Mouse (Mus musculus) megakaryocyte, adult 5-6 weeks (primary cell): ENCODE measurements around the gene Runx1. TPM values are rescaled to one million over a fixed set of nuclear protein-coding genes. Genes with fewer than 3 reads are reported as not detected.

Source experiments
- ATAC-seq: 2 replicates; pipeline ENCODE4 v1.8.0; 2016; ENCODE audit warnings: mild to moderate bottlenecking, inconsistent platforms; ENCODE audit not compliant: poor library complexity, severe bottlenecking
- total RNA-seq, 2 experiments: library from RNA; stranded (forward) in 1 of 2; stranded (reverse) in 1 of 2; fragments of 153-499, 151-499 nt in 1 of 2; fragments of 221-1000, 200-1000 nt in 1 of 2; gene quantifications; 2 replicates each; pipeline versions ENCODE4 v1.2.3 to v1.2.4; 2015 to 2017

Gene Runx1
- total RNA-seq, 2 experiments from 2014 or later, result 44.7 to 112 TPM

GRCm38 (mm10) chr16:92580981-92581380 is 245.0 kb downstream of the Runx1 start:
- ATAC-seq, result no peak

- no peak for ATAC-seq
Observed at GRCm38 (mm10) chr16:92578915-92579653, 246.9 kb downstream of the Runx1 start.

GRCm38 (mm10) chr16:92577381-92577780 is 248.6 kb downstream of the Runx1 start:
- ATAC-seq, result no peak

- no peak; the same call in 1 of the 2 replicates for ATAC-seq
Observed at GRCm38 (mm10) chr16:92575792-92576191, 250.2 kb downstream of the Runx1 start.

- ATAC-seq, result peak; percentile 69
Observed at GRCm38 (mm10) chr16:92573193-92573592, 252.8 kb downstream of the Runx1 start.

- 0 out of 2 replicates have a peak, but pooled peaks have one; percentile 24 for ATAC-seq
Observed at GRCm38 (mm10) chr16:92571246-92571645, 254.7 kb downstream of the Runx1 start.

GRCm38 (mm10) chr16:92566146-92566545 is 259.8 kb downstream of the Runx1 start:
- no peak for ATAC-seq

- ATAC-seq, result peak; percentile 95
Observed at GRCm38 (mm10) chr16:92565708-92566107, 260.2 kb downstream of the Runx1 start.

GRCm38 (mm10) chr16:92565291-92565690 is 260.7 kb downstream of the Runx1 start:
- no peak for ATAC-seq

- ATAC-seq, result no peak
Observed at GRCm38 (mm10) chr16:92555051-92555450, 270.9 kb downstream of the Runx1 start.

- ATAC-seq, result no peak
Observed at GRCm38 (mm10) chr16:92552858-92553257, 273.1 kb downstream of the Runx1 start.

- ATAC-seq, result no peak
Observed at GRCm38 (mm10) chr16:92552106-92552382, 273.9 kb downstream of the Runx1 start.
